Mouse (Mus musculus) hindbrain, embryonic 15.5 days (tissue): ENCODE data around the gene Tmem164. TPM values are rescaled to one million over a fixed set of nuclear protein-coding genes. Genes with fewer than 3 reads are reported as not detected.

Experiments used
- microRNA counts: library from miRNA; unstranded; fragments of <30 nt; microRNA quantifications from one replicate; lab custom pipeline; 2016
- microRNA-seq: library from miRNA; unstranded; fragments of <30 nt; microRNA quantifications from one replicate; pipeline ENCODE4, GENCODE M21; 2016
- polyA plus RNA-seq: library from polyadenylated mRNA; unstranded; fragments of >200 nt; fragmentation: Nextera tagmentation; extraction: Ambion mirVana; gene quantifications from 2 replicates; pipeline ENCODE4 v1.2.1, GENCODE M21; 2015

Tmem164 gene
- polyA plus RNA-seq, 1 experiment from 2014 or later: 25.1 TPM

MicroRNAs encoded within 50 kb of the gene (microRNA counts, 519-probe panel; counts per million panel counts)
- 2,703 counts per million, percentile 50 among the panel's probes with 10 or more counts for microRNA mmu-miR-652 (lab: Ali Mortazavi, UCI)

Small RNA genes lying within 50 kb of the gene (microRNA-seq; reads per million reads assigned to microRNA genes)
- 4,433 reads per million, percentile 90 among the genes with 10 or more reads in this experiment for gene Mir652
